Mouse (Mus musculus) liver, adult 2 months (tissue): ENCODE results near the gene Bcl11a. TPM values are rescaled to one million over a fixed set of nuclear protein-coding genes. Genes with fewer than 3 reads are reported as not detected.

ENCODE experiments used
- DNase-seq: peaks from one replicate; pipeline ENCODE4 v3.0.0-alpha.2; 2011; ENCODE audit warnings: low read depth, low spot score; ENCODE audit errors: extremely low read depth
- H3K27ac ChIP-seq: fragments of 200-500 bp; replicated peaks from 2 replicates; pipeline ENCODE4 v1.5.1; 2012; ENCODE audit warnings: low read depth, mild to moderate bottlenecking, control low read depth, inconsistent platforms, low read length; ENCODE audit not compliant: insufficient read depth
- H3K27me3 ChIP-seq: fragments of 200-500 bp; 2 replicates; pipeline ENCODE4 v1.6.1; 2012; ENCODE audit warnings: mild to moderate bottlenecking, moderate library complexity, low read length, inconsistent platforms; ENCODE audit not compliant: control insufficient read depth, insufficient read depth
- H3K36me3 ChIP-seq: fragments of 200-500 bp; 2 replicates; pipeline ENCODE4 v1.6.1; 2012; ENCODE audit warnings: low read length, inconsistent platforms; ENCODE audit not compliant: control insufficient read depth, insufficient read depth
- H3K4me1 ChIP-seq: fragments of 200-500 bp; 2 replicates; pipeline ENCODE4 v1.6.1; 2011; ENCODE audit warnings: low read length; ENCODE audit not compliant: control insufficient read depth, insufficient read depth
- H3K4me3 ChIP-seq: fragments of 200-500 bp; 2 replicates; pipeline ENCODE4 v1.5.1; 2011; ENCODE audit warnings: low read depth, mild to moderate bottlenecking, control low read depth, low read length, moderate library complexity; ENCODE audit not compliant: insufficient read depth
- H3K79me2 ChIP-seq: fragments of 200-500 bp; 2 replicates; pipeline ENCODE4 v1.6.1; 2012; ENCODE audit warnings: inconsistent platforms, mild to moderate bottlenecking, low read length, moderate library complexity; ENCODE audit not compliant: control insufficient read depth, insufficient read depth
- H3K9ac ChIP-seq: fragments of 200-500 bp; 2 replicates; pipeline ENCODE4 v1.6.1; 2012; ENCODE audit warnings: low read depth, mild to moderate bottlenecking, control low read depth, inconsistent platforms, low read length
- CTCF ChIP-seq: fragments of 200-500 bp; IDR thresholded peaks from 2 replicates; pipeline ENCODE4 v1.5.1; 2011; ENCODE audit warnings: low read depth, low read length, control low read depth
- POLR2A ChIP-seq: fragments of 200-500 bp; IDR thresholded peaks from 2 replicates; pipeline ENCODE4 v1.6.1; 2011; ENCODE audit warnings: low read length, control low read depth; ENCODE audit not compliant: insufficient read depth; ENCODE audit errors: extremely low read depth
- WGBS: fragments of 180-500 bp; shearing (Covaris S2); methylation state at CpG from one replicate; pipeline ENCODE4 v1.1.7; 2018; 5-methylcytosine and 5-hydroxymethylcytosine counted together
- polyA plus RNA-seq: library from polyadenylated mRNA; depleted of rRNA; stranded (reverse); fragments of >200 nt; gene quantifications from 2 replicates; pipeline ENCODE4 v1.2.3, GENCODE M21; 2012
- total RNA-seq: library from RNA; depleted of rRNA; stranded (reverse); fragments of >200 nt; gene quantifications from 2 replicates; pipeline ENCODE4 v1.2.3, GENCODE M21; 2014

Bcl11a gene
- total and polyA plus RNA-seq, 2 experiments: 0.09 to 0.13 TPM

DNA sequence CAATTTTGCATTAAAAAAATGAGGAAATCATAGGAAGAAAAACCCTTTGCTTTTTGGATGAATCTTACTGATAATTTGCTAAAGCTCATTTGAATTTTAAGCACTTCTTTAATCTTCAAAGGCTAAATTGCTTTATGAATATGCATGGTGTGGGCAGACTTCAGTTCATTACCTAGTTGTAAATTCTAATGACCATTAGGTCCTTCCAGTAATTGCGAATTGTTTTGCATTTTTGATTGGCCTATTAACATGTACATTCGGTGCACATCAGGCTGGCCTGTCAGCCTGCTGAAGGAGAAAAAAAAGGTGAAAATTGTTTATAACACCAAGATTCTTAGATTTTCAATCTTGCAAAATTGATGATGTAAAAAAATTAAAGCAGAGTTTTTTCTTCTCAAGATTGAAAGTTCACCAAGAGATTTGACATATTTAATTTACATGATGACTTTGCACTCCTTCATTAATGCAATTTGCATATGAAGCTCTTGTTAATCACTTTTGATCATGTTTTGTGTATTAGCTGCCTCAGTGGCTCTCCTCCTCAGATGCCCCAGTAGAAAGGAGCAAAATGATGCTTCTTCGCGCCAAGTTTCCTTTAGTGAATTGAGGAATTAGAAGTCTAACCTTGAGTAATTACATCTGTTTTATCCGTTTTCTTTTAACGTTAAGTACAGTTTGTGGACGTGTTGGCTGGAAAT lies 17.9 kb downstream of the Bcl11a start:
- no peak for DNase-seq
- no peak overlapping the region for H3K9ac ChIP-seq
- H3K4me3 ChIP-seq: no peak overlapping the region
- 78% methylated on average over 7 of the region's 7 CpGs for whole genome bisulfite sequencing
- no peak overlapping the region for H3K27ac ChIP-seq
- H3K27me3 ChIP-seq: no peaks in the 10 kb centered on the region
- no peak for TF ChIP-seq CTCF
- no peak for TF ChIP-seq POLR2A
- no peaks in the 10 kb centered on the region for H3K36me3 ChIP-seq
- H3K4me1 ChIP-seq: no peaks in the 10 kb centered on the region
- no peaks in the 10 kb centered on the region for H3K79me2 ChIP-seq

DNA sequence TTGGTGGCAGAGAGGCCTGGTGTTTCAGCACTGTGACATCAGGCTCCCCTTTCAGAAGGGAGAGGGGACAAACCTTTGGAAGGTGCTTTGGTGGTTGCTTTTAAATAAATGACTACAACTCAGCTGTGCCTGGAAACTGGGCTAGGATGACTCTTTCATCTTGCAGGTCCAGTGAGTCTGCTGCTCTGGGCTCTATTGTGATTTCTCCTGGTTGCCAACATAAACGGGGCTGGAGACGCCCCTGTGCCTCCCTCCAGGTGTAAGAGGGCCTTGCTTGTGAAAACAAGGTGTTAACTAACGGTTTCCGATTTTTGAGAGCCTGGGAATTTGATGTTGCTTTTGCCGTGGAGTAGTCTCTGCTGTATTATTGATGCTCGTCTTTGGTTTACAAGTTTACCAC lies 18.6 kb downstream of the Bcl11a start:
- DNase-seq: no peak
- no peaks in the 10 kb centered on the region for H3K27me3 ChIP-seq
- TF ChIP-seq CTCF (no peak), POLR2A (no peak)
- H3K4me3 ChIP-seq: no peak overlapping the region
- H3K27ac ChIP-seq: no peak overlapping the region
- 67% methylated on average over 6 of the region's 6 CpGs for WGBS
- no peaks in the 10 kb centered on the region for H3K4me1 ChIP-seq
- H3K36me3 ChIP-seq: no peaks in the 10 kb centered on the region
- no peak overlapping the region for H3K9ac ChIP-seq
- no peaks in the 10 kb centered on the region for H3K79me2 ChIP-seq

DNA sequence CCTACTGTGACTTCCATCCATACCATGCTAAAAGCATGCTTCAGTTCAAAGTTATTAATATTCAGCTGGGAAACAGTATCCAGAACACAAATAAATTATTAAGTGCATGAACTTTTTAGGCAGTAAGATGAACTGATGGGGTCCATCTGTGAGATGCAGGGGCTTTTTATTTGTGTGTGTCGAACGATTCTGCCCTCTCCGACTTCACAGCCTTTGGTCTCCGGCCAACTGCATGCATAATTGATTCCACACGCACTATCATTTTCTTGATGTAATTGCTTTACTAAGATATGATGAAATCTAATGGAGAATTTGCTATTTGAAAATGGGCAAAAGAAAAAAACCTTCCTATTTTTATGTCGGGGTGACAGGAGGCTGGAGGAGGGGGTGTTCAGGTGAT lies 19.2 kb downstream of the Bcl11a start:
- Histone ChIP-seq H3K9ac (no peak overlapping the region), H3K27ac (no peak overlapping the region), H3K79me2 (no peaks in the 10 kb centered on the region), H3K4me3 (no peak overlapping the region), H3K4me1 (no peaks in the 10 kb centered on the region), H3K36me3 (no peaks in the 10 kb centered on the region), H3K27me3 (no peaks in the 10 kb centered on the region)
- DNase-seq: no peak
- WGBS: 81% methylated on average over 6 of the region's 6 CpGs
- TF ChIP-seq POLR2A (no peak), CTCF (no peak)

DNA sequence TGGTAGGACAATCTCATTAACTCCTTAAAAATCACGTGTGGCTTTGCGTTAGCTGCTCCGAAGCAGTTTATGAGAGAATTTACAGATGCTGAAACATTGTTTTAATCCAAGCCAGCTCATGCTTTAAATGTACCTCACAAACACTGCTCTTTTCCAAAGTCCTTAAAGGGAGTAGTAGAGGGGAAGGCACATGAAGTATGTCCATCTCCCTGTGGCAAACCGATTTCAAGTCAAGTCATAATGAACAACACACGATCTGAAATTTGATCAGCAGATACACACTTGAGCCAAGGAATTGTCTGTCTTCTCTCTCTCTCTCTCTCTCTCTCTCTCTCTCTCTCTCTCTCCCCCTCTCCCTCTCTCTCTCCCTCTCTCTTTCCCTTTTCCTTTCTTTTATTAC lies 20.2 kb downstream of the Bcl11a start:
- Histone ChIP-seq H3K9ac (no peak overlapping the region), H3K27ac (no peak overlapping the region), H3K36me3 (no peaks in the 10 kb centered on the region), H3K4me3 (no peak overlapping the region), H3K79me2 (no peaks in the 10 kb centered on the region), H3K27me3 (no peaks in the 10 kb centered on the region), H3K4me1 (no peaks in the 10 kb centered on the region)
- no peak for TF ChIP-seq CTCF
- no peak for TF ChIP-seq POLR2A
- 91% methylated on average over 5 of the region's 5 CpGs for WGBS
- DNase-seq: no peak

DNA sequence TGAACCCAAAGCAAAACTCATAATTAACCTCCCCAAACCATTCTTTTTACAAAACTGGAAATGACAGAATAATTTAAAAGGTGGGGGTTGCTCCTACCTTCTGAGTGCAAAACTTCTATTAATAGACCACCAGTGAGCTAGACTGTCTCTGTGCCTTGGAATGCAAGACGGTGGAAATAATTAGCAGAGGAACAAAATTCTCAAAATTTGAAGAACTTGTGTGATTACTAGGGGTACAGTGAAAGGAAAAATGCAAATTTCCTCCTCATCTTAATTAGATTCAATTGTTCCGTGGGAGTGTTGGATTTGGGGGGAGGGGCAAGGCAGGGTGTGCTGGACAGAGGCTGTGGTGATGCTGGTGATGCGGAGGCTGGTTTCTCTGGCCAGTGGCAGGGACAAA lies 20.8 kb downstream of the Bcl11a start:
- 70% methylated on average over 3 of the region's 3 CpGs for WGBS
- Histone ChIP-seq H3K79me2 (no peaks in the 10 kb centered on the region), H3K4me3 (no peak overlapping the region), H3K36me3 (no peaks in the 10 kb centered on the region), H3K27me3 (no peaks in the 10 kb centered on the region), H3K9ac (no peak overlapping the region), H3K27ac (no peak overlapping the region), H3K4me1 (no peaks in the 10 kb centered on the region)
- DNase-seq: no peak
- TF ChIP-seq POLR2A (no peak), CTCF (no peak)

DNA sequence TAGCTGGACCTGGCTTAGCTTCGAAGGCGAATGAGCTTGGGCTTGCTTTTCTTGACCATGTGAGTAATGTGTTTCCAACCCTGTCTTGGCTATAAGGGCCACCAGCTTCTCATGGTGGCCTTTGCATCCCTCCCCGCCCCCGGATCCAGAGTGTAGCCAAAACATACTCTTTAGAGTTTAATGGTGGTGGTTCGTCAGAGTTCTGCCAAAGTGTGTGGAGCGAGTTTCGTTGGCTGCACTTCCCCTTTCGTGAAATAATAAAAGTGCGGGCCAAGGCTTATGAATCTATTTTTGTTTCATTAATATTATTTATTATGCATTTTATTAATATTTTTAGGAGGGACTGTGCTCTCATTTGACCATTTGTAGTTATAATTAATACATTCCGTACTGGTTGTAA lies 21.4 kb downstream of the Bcl11a start:
- TF ChIP-seq CTCF (no peak), POLR2A (no peak)
- Histone ChIP-seq H3K9ac (no peak overlapping the region), H3K4me1 (no peaks in the 10 kb centered on the region), H3K27ac (no peak overlapping the region), H3K4me3 (no peak overlapping the region), H3K79me2 (no peaks in the 10 kb centered on the region), H3K27me3 (no peaks in the 10 kb centered on the region), H3K36me3 (no peaks in the 10 kb centered on the region)
- WGBS: 86% methylated on average over 10 of the region's 10 CpGs
- no peak for DNase-seq
